Mouse (Mus musculus) common myeloid progenitor, adult 5-6 weeks (primary cell): ENCODE data around the gene Agbl4. TPM values are rescaled to one million over a fixed set of nuclear protein-coding genes. Genes with fewer than 3 reads are reported as not detected.

Source experiments
- ATAC-seq: replicated peaks from 2 replicates; pipeline ENCODE4 v1.8.0; 2016; ENCODE audit warnings: low read depth, mild to moderate bottlenecking, moderate TSS enrichment, inconsistent platforms; ENCODE audit not compliant: poor library complexity, severe bottlenecking
- total RNA-seq: library from RNA; stranded (forward); fragments of 200-1000, 187-1606 nt; gene quantifications from 2 replicates; pipeline ENCODE4 v1.2.3, GENCODE M21; 2017

The Agbl4 gene
- total RNA-seq, 1 experiment from 2014 or later: not detected

GRCm38 (mm10) chr4:111431186-111431585 is 1033.7 kb downstream of the Agbl4 start:
- ATAC-seq: no peak

GRCm38 (mm10) chr4:111432013-111432412 is 1034.6 kb downstream of the Agbl4 start:
- ATAC-seq: no peak

- ATAC-seq: no peak
Observed at GRCm38 (mm10) chr4:111432417-111432816, 1035.0 kb downstream of the Agbl4 start.

- ATAC-seq: peak; percentile 15; the same call in 1 of the 2 replicates
Observed at GRCm38 (mm10) chr4:111441709-111442108, 1044.2 kb downstream of the Agbl4 start.

- peak; percentile 77 for ATAC-seq
Observed at GRCm38 (mm10) chr4:111442435-111443238, 1045.2 kb downstream of the Agbl4 start.

- ATAC-seq: no peak
Observed at GRCm38 (mm10) chr4:111443906-111444615, 1046.6 kb downstream of the Agbl4 start.

- no peak for ATAC-seq
Observed at GRCm38 (mm10) chr4:111444616-111445160, 1047.2 kb downstream of the Agbl4 start.

GRCm38 (mm10) chr4:111447918-111448317 is 1050.5 kb downstream of the Agbl4 start:
- no peak for ATAC-seq

GRCm38 (mm10) chr4:111448586-111448985 is 1051.1 kb downstream of the Agbl4 start:
- ATAC-seq: no peak

GRCm38 (mm10) chr4:111449442-111450199 is 1052.2 kb downstream of the Agbl4 start:
- ATAC-seq: no peak

- ATAC-seq: no peak
Observed at GRCm38 (mm10) chr4:111451283-111451918, 1053.9 kb downstream of the Agbl4 start.

- ATAC-seq: no peak
Observed at GRCm38 (mm10) chr4:111452192-111452591, 1054.7 kb downstream of the Agbl4 start.

GRCm38 (mm10) chr4:111453275-111453674 is 1055.8 kb downstream of the Agbl4 start:
- no peak for ATAC-seq

- peak; percentile 76 for ATAC-seq
Observed at GRCm38 (mm10) chr4:111455621-111456020, 1058.2 kb downstream of the Agbl4 start.

GRCm38 (mm10) chr4:111457568-111457967 is 1060.1 kb downstream of the Agbl4 start:
- ATAC-seq: no peak

- ATAC-seq: no peak
Observed at GRCm38 (mm10) chr4:111467293-111467773, 1069.9 kb downstream of the Agbl4 start.

GRCm38 (mm10) chr4:111467796-111468195 is 1070.3 kb downstream of the Agbl4 start:
- ATAC-seq: no peak

GRCm38 (mm10) chr4:111469847-111470246 is 1072.4 kb downstream of the Agbl4 start:
- no peak for ATAC-seq

- ATAC-seq: no peak
Observed at GRCm38 (mm10) chr4:111471726-111472125, 1074.3 kb downstream of the Agbl4 start.

GRCm38 (mm10) chr4:111472511-111472910 is 1075.0 kb downstream of the Agbl4 start:
- no peak for ATAC-seq
